Mouse (Mus musculus) liver, embryonic 11.5 days (tissue): ENCODE measurements around the gene Abr. TPM values are rescaled to one million over a fixed set of nuclear protein-coding genes. Genes with fewer than 3 reads are reported as not detected.

ENCODE experiments used
- polyA plus RNA-seq: library from polyadenylated mRNA; unstranded; fragments of >200 nt; fragmentation: Nextera tagmentation; extraction: Ambion mirVana; gene quantifications from 2 replicates; pipeline ENCODE4 v1.2.1, GENCODE M21; 2014

Gene Abr
- polyA plus RNA-seq, 1 experiment from 2014 or later, result 11.6 TPM

Other genes with a start within 250 kb of the Abr start
- gene Nxn, start 223.2 kb downstream of the Abr start, polyA plus RNA-seq, result 11.8 and 12.0 TPM in 2 replicates
- gene Timm22, start 215.4 kb downstream of the Abr start, polyA plus RNA-seq, result 91.2 and 91.9 TPM in 2 replicates
- gene Bhlha9, start 50.2 kb upstream of the Abr start, polyA plus RNA-seq, result 0.37 TPM in 1 of 2 replicates, not detected in the other
- 0.07 TPM in 1 of 2 replicates, not detected in the other for gene Trarg1, start 57.5 kb upstream of the Abr start, polyA plus RNA-seq
- gene Gosr1, start 141.3 kb upstream of the Abr start, polyA plus RNA-seq, result 24.4 and 27.3 TPM in 2 replicates
- 14.4 and 14.5 TPM in 2 replicates for gene Cpd, start 224.7 kb upstream of the Abr start, polyA plus RNA-seq